Mouse (Mus musculus) C2C12 (cell line): Measurements from ENCODE around the gene Smoc2. TPM values are rescaled to one million over a fixed set of nuclear protein-coding genes. Genes with fewer than 3 reads are reported as not detected.

Experiments used
- H3K27me3 ChIP-seq: one replicate; pipeline ENCODE4 v1.6.1; 2011; ENCODE audit not compliant: control insufficient read depth, insufficient read depth, insufficient read length
- H3K36me3 ChIP-seq: one replicate; pipeline ENCODE4 v1.6.1; 2011; ENCODE audit not compliant: control insufficient read depth, insufficient read depth
- H3K4me3 ChIP-seq: one replicate; pipeline ENCODE4 v1.5.1; 2011; ENCODE audit warnings: mild to moderate bottlenecking, control low read depth; ENCODE audit not compliant: poor library complexity, insufficient read depth, severe bottlenecking
- H3K79me2 ChIP-seq: one replicate; pipeline ENCODE4 v1.6.1; 2011; ENCODE audit not compliant: control insufficient read depth, insufficient read depth
- H3K79me3 ChIP-seq: one replicate; pipeline ENCODE4 v1.6.1; 2011; ENCODE audit warnings: low read depth, control low read depth
- H3ac ChIP-seq: one replicate; pipeline ENCODE3; 2011; ENCODE audit warnings: low read depth; ENCODE audit not compliant: control insufficient read depth, insufficient read length
- CEBPB ChIP-seq: IDR thresholded peaks from one replicate; pipeline ENCODE4 v1.6.1; 2011; ENCODE audit warnings: low read depth, mild to moderate bottlenecking, control low read depth, moderate library complexity
- CTCF ChIP-seq: IDR thresholded peaks from one replicate; pipeline ENCODE4 v1.5.1; 2011; ENCODE audit not compliant: control insufficient read depth, insufficient read depth, insufficient read length
- FOSL1 ChIP-seq: IDR thresholded peaks from one replicate; pipeline ENCODE4 v1.8.0; 2011; ENCODE audit warnings: mild to moderate bottlenecking, low read length; ENCODE audit not compliant: poor library complexity, insufficient read depth, severe bottlenecking
- MAX ChIP-seq: IDR thresholded peaks from one replicate; pipeline ENCODE4 v1.6.1; 2011; ENCODE audit warnings: mild to moderate bottlenecking, control low read depth
- MYOD1 ChIP-seq: IDR thresholded peaks from one replicate; pipeline ENCODE4 v1.6.1; 2011; ENCODE audit warnings: low read depth; ENCODE audit not compliant: control insufficient read depth, insufficient read length
- MYOG ChIP-seq: IDR thresholded peaks from one replicate; pipeline ENCODE4 v1.6.1; 2011; ENCODE audit not compliant: control insufficient read depth, insufficient read length; ENCODE audit errors: extremely low read depth
- USF1 ChIP-seq: IDR thresholded peaks from one replicate; pipeline ENCODE4 v1.6.1; 2011; ENCODE audit warnings: low read depth, mild to moderate bottlenecking, control low read depth, moderate library complexity
- polyA plus RNA-seq: library from polyadenylated mRNA; unstranded; fragments of >200 nt; fragmentation: generic; extraction: Trizol; gene quantifications from one replicate; pipeline ENCODE4 v1.2.1, GENCODE M21; 2012; ENCODE audit warnings: missing spikeins

Smoc2 gene
- polyA plus RNA-seq, 1 experiment, result 69.7 TPM

GRCm38 (mm10) chr17:14317439-14317838 is 38.1 kb downstream of the Smoc2 start:
- Histone ChIP-seq H3K4me3 (no peak overlapping the region), H3K27me3 (no peaks in the 10 kb centered on the region), H3ac (no peak overlapping the region), H3K79me2 (no peaks in the 10 kb centered on the region), H3K79me3 (no peaks in the 10 kb centered on the region), H3K36me3 (no peaks in the 10 kb centered on the region)
- TF ChIP-seq CTCF, result no peak
- no peak for TF ChIP-seq CEBPB
- no peak for TF ChIP-seq FOSL1
- no peak for TF ChIP-seq USF1
- TF ChIP-seq MAX, result no peak
- TF ChIP-seq MYOD1, result no peak
- TF ChIP-seq MYOG, result no peak

GRCm38 (mm10) chr17:14326156-14326555 is 46.9 kb downstream of the Smoc2 start:
- TF ChIP-seq FOSL1 (no peak), MAX (no peak)
- H3K27me3 ChIP-seq, result no peaks in the 10 kb centered on the region
- no peaks in the 10 kb centered on the region for H3K79me3 ChIP-seq
- no peak overlapping the region for H3K4me3 ChIP-seq
- no peaks in the 10 kb centered on the region for H3K79me2 ChIP-seq
- no peak overlapping the region for H3ac ChIP-seq
- no peaks in the 10 kb centered on the region for H3K36me3 ChIP-seq

- H3K79me3 ChIP-seq, result no peaks in the 10 kb centered on the region
- no peak overlapping the region for H3ac ChIP-seq
- H3K36me3 ChIP-seq, result no peaks in the 10 kb centered on the region
- no peaks in the 10 kb centered on the region for H3K79me2 ChIP-seq
- TF ChIP-seq CEBPB, result no peak
- peak; percentile 44 for TF ChIP-seq USF1
- no peak overlapping the region for H3K4me3 ChIP-seq
- no peaks in the 10 kb centered on the region for H3K27me3 ChIP-seq
These were observed 48.7 kb downstream of the Smoc2 start for GRCm38 (mm10) chr17:14328037-14328436.

GRCm38 (mm10) chr17:14330498-14330897 is 51.2 kb downstream of the Smoc2 start:
- Histone ChIP-seq H3ac (no peak overlapping the region), H3K36me3 (no peaks in the 10 kb centered on the region), H3K4me3 (no peak overlapping the region), H3K79me3 (no peaks in the 10 kb centered on the region), H3K79me2 (no peaks in the 10 kb centered on the region), H3K27me3 (no peaks in the 10 kb centered on the region)
- TF ChIP-seq FOSL1, result no peak
- no peak for TF ChIP-seq MAX
- TF ChIP-seq CEBPB, result no peak
- no peak for TF ChIP-seq MYOD1
- no peak for TF ChIP-seq MYOG
- TF ChIP-seq CTCF, result no peak
- no peak for TF ChIP-seq USF1

GRCm38 (mm10) chr17:14339932-14340557 is 60.7 kb downstream of the Smoc2 start:
- Histone ChIP-seq H3K79me3 (no peaks in the 10 kb centered on the region), H3ac (peak overlapping the region; percentile 8), H3K36me3 (no peaks in the 10 kb centered on the region), H3K79me2 (no peaks in the 10 kb centered on the region), H3K4me3 (no peak overlapping the region), H3K27me3 (no peaks in the 10 kb centered on the region)
- TF ChIP-seq MAX (no peak), USF1 (no peak), MYOG (no peak), CTCF (no peak), MYOD1 (peak; percentile 91), FOSL1 (peak; percentile 91)

- Histone ChIP-seq H3K4me3 (no peak overlapping the region), H3K27me3 (no peaks in the 10 kb centered on the region), H3ac (no peak overlapping the region), H3K79me3 (no peaks in the 10 kb centered on the region), H3K79me2 (no peaks in the 10 kb centered on the region), H3K36me3 (no peaks in the 10 kb centered on the region)
- no peak for TF ChIP-seq CTCF
- no peak for TF ChIP-seq FOSL1
- no peak for TF ChIP-seq CEBPB
- no peak for TF ChIP-seq MYOG
- TF ChIP-seq USF1, result no peak
- TF ChIP-seq MAX, result no peak
- no peak for TF ChIP-seq MYOD1
These were observed 61.4 kb downstream of the Smoc2 start for GRCm38 (mm10) chr17:14340736-14341135.
